Mouse (Mus musculus): ENCODE measurements at regions not wholly inside any gene's neighbourhood (a gene's known extent, or its start where the extent isn't known, plus 50 kb on each side); places are given as distances from the start of the nearest gene placed in this dataset.

- ATAC-seq (ENCODE audit: low FRiP score, low TSS enrichment) (no peak), DNase-seq (ENCODE audit: low spot score) (no peak)
- Histone ChIP-seq H3K9ac (ENCODE audit: low read length) (no peak overlapping the region), H3K9me3 (ENCODE audit: control insufficient read depth, low read length) (no peaks in the 10 kb centered on the region), H3K36me3 (ENCODE audit: control insufficient read depth, insufficient read depth, low read length) (no peaks in the 10 kb centered on the region), H3K4me3 (ENCODE audit: low read depth, low read length) (no peak overlapping the region), H3K27me3 (ENCODE audit: control insufficient read depth, insufficient read depth, low read length) (no peaks in the 10 kb centered on the region), H3K4me2 (replicated peaks; ENCODE audit: low read depth) (no peak overlapping the region), H3K27ac (replicated peaks) (no peak overlapping the region), H3K4me1 (replicated peaks; ENCODE audit: control insufficient read depth, insufficient read depth) (no peaks in the 10 kb centered on the region)
- WGBS: 91% methylated on average over 2 of the region's 2 CpGs
- TF ChIP-seq CTCF (IDR thresholded peaks at IDR 0.05; ENCODE audit: low read depth) (no peak), EP300 (optimal IDR thresholded peaks at IDR 0.05) (no peak)
Measured at GRCm38 (mm10) chr2:138640654-138641053, 384.3 kb downstream of the Btbd3 start.

GRCm38 (mm10) chr2:138641335-138641734 is 385.0 kb downstream of the Btbd3 start:
- no peaks in the 10 kb centered on the region for H3K4me1 ChIP-seq (replicated peaks; ENCODE audit: control insufficient read depth, insufficient read depth)
- H3K27ac ChIP-seq (replicated peaks): no peak overlapping the region
- no peak for DNase-seq (ENCODE audit: low spot score)
- H3K36me3 ChIP-seq (ENCODE audit: control insufficient read depth, insufficient read depth, low read length): no peaks in the 10 kb centered on the region
- no peak overlapping the region for H3K9ac ChIP-seq (ENCODE audit: low read length)
- no peak for ATAC-seq (ENCODE audit: low FRiP score, low TSS enrichment)
- WGBS: 91% methylated on average over 1 of the region's 1 CpGs
- no peak overlapping the region for H3K4me2 ChIP-seq (replicated peaks; ENCODE audit: low read depth)
- no peaks in the 10 kb centered on the region for H3K9me3 ChIP-seq (ENCODE audit: control insufficient read depth, low read length)
- no peaks in the 10 kb centered on the region for H3K27me3 ChIP-seq (ENCODE audit: control insufficient read depth, insufficient read depth, low read length)
- TF ChIP-seq CTCF (IDR thresholded peaks at IDR 0.05; ENCODE audit: low read depth) (no peak), EP300 (optimal IDR thresholded peaks at IDR 0.05) (no peak)
- H3K4me3 ChIP-seq (ENCODE audit: low read depth, low read length): no peak overlapping the region

- H3K27ac ChIP-seq (replicated peaks): no peak overlapping the region
- no peaks in the 10 kb centered on the region for H3K27me3 ChIP-seq (ENCODE audit: control insufficient read depth, insufficient read depth, low read length)
- DNase-seq (ENCODE audit: low spot score) (no peak), ATAC-seq (ENCODE audit: low FRiP score, low TSS enrichment) (no peak)
- TF ChIP-seq CTCF (IDR thresholded peaks at IDR 0.05; ENCODE audit: low read depth) (no peak), EP300 (optimal IDR thresholded peaks at IDR 0.05) (no peak)
- H3K4me3 ChIP-seq (ENCODE audit: low read depth, low read length): no peak overlapping the region
- no peak overlapping the region for H3K4me2 ChIP-seq (replicated peaks; ENCODE audit: low read depth)
- H3K36me3 ChIP-seq (ENCODE audit: control insufficient read depth, insufficient read depth, low read length): no peaks in the 10 kb centered on the region
- WGBS: 65% methylated on average over 3 of the region's 3 CpGs
- H3K9ac ChIP-seq (ENCODE audit: low read length): no peak overlapping the region
- H3K4me1 ChIP-seq (replicated peaks; ENCODE audit: control insufficient read depth, insufficient read depth): no peaks in the 10 kb centered on the region
- no peaks in the 10 kb centered on the region for H3K9me3 ChIP-seq (ENCODE audit: control insufficient read depth, low read length)
Measured at GRCm38 (mm10) chr2:138648616-138649015, 392.3 kb downstream of the Btbd3 start.

GRCm38 (mm10) chr2:138659376-138659775 is 403.0 kb downstream of the Btbd3 start:
- ATAC-seq (ENCODE audit: low FRiP score, low TSS enrichment) (no peak), DNase-seq (ENCODE audit: low spot score) (no peak)
- TF ChIP-seq CTCF (IDR thresholded peaks at IDR 0.05; ENCODE audit: low read depth) (no peak), EP300 (optimal IDR thresholded peaks at IDR 0.05) (no peak)
- no peak overlapping the region for H3K4me3 ChIP-seq (ENCODE audit: low read depth, low read length)
- H3K4me2 ChIP-seq (replicated peaks; ENCODE audit: low read depth): no peak overlapping the region
- no peaks in the 10 kb centered on the region for H3K9me3 ChIP-seq (ENCODE audit: control insufficient read depth, low read length)
- H3K9ac ChIP-seq (ENCODE audit: low read length): no peak overlapping the region
- H3K4me1 ChIP-seq (replicated peaks; ENCODE audit: control insufficient read depth, insufficient read depth): no peaks in the 10 kb centered on the region
- H3K36me3 ChIP-seq (ENCODE audit: control insufficient read depth, insufficient read depth, low read length): no peaks in the 10 kb centered on the region
- no peak overlapping the region for H3K27ac ChIP-seq (replicated peaks)
- no peaks in the 10 kb centered on the region for H3K27me3 ChIP-seq (ENCODE audit: control insufficient read depth, insufficient read depth, low read length)

GRCm38 (mm10) chr2:138670307-138670706 is 413.9 kb downstream of the Btbd3 start:
- ATAC-seq (ENCODE audit: low FRiP score, low TSS enrichment): no peak
- TF ChIP-seq CTCF (IDR thresholded peaks at IDR 0.05; ENCODE audit: low read depth): no peak
- no peak for TF ChIP-seq EP300 (optimal IDR thresholded peaks at IDR 0.05)
- Histone ChIP-seq H3K4me1 (replicated peaks; ENCODE audit: control insufficient read depth, insufficient read depth) (no peaks in the 10 kb centered on the region), H3K4me2 (replicated peaks; ENCODE audit: low read depth) (no peak overlapping the region), H3K36me3 (ENCODE audit: control insufficient read depth, insufficient read depth, low read length) (no peaks in the 10 kb centered on the region), H3K4me3 (ENCODE audit: low read depth, low read length) (no peak overlapping the region), H3K9me3 (ENCODE audit: control insufficient read depth, low read length) (no peaks in the 10 kb centered on the region), H3K9ac (ENCODE audit: low read length) (no peak overlapping the region), H3K27me3 (ENCODE audit: control insufficient read depth, insufficient read depth, low read length) (no peaks in the 10 kb centered on the region), H3K27ac (replicated peaks) (no peak overlapping the region)
- DNase-seq (ENCODE audit: low spot score): no peak

- DNase-seq (ENCODE audit: low spot score) (no peak), ATAC-seq (ENCODE audit: low FRiP score, low TSS enrichment) (no peak)
- H3K4me2 ChIP-seq (replicated peaks; ENCODE audit: low read depth): no peak overlapping the region
- no peak for TF ChIP-seq EP300 (optimal IDR thresholded peaks at IDR 0.05)
- TF ChIP-seq CTCF (IDR thresholded peaks at IDR 0.05; ENCODE audit: low read depth): no peak
- H3K4me1 ChIP-seq (replicated peaks; ENCODE audit: control insufficient read depth, insufficient read depth): no peaks in the 10 kb centered on the region
- no peaks in the 10 kb centered on the region for H3K9me3 ChIP-seq (ENCODE audit: control insufficient read depth, low read length)
- H3K9ac ChIP-seq (ENCODE audit: low read length): no peak overlapping the region
- H3K27me3 ChIP-seq (ENCODE audit: control insufficient read depth, insufficient read depth, low read length): no peaks in the 10 kb centered on the region
- no peak overlapping the region for H3K4me3 ChIP-seq (ENCODE audit: low read depth, low read length)
- no peak overlapping the region for H3K27ac ChIP-seq (replicated peaks)
- H3K36me3 ChIP-seq (ENCODE audit: control insufficient read depth, insufficient read depth, low read length): no peaks in the 10 kb centered on the region
Measured at GRCm38 (mm10) chr2:138674801-138675200, 418.4 kb downstream of the Btbd3 start.

Data from stomach, postnatal 0 days (tissue).